Mouse (Mus musculus) ovary, postnatal 10 days (tissue): ENCODE results near the gene Snrpf.

Experiments
- DNase-seq: peaks from one replicate; pipeline ENCODE4 v3.0.0; 2022; ENCODE audit warnings: low spot score

Gene Snrpf

GRCm38 (mm10) chr10:93589281-93589848, at the start of gene Snrpf:
TSS of gene Snrpf (minus strand) at chr10:93589706.
- peak; percentile 92 for DNase-seq

- no peak for DNase-seq
These were observed 46.4 kb upstream of the Snrpf start for GRCm38 (mm10) chr10:93635941-93636340.

- no peak for DNase-seq
These were observed 44.5 kb upstream of the Snrpf start for GRCm38 (mm10) chr10:93633971-93634370.

GRCm38 (mm10) chr10:93633563-93633962, 44.1 kb upstream of the Snrpf start:
- DNase-seq: no peak

- DNase-seq: no peak
These were observed 42.6 kb upstream of the Snrpf start for GRCm38 (mm10) chr10:93632086-93632485.

GRCm38 (mm10) chr10:93630310-93630709, 40.8 kb upstream of the Snrpf start:
- no peak for DNase-seq

DNA sequence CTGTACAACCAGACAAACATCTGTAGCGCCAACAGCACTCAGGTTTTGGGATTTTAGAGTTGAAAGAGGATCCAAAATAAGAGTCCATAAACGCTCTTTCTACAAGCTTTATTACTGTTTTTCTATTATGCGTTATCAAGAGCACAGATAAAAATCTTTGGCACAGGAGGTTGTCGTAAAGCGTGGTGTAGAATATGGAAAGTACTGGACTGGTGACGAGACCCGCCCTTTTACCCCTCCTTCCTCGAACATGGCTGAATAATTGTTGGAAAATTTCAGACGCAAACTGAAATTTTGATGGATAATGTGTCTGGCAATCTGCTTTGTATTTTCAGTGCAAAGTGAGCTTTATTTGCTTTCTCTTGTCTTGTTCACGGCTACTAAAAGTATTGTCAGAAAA, 34.6 kb upstream of the Snrpf start:
- DNase-seq: no peak

DNA sequence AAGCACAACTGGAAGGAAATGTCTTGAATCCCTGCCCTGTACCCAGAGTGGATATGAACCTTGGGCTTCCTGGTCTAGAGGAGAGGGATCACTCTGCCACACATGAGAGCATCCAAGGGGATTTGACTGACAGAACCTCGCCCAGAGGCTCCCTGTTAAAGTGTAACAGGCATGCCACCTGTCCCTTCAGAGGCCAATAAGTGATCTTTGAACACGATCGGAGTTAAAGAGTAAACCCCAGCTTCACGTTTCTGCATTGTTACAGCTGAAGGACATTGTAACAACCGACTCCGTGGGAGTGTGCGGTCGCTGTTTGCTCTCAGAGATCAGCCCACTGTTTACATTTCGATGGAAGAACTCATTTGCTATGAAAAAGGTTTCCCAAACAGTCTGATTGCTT, 34.2 kb upstream of the Snrpf start:
- no peak for DNase-seq

DNA sequence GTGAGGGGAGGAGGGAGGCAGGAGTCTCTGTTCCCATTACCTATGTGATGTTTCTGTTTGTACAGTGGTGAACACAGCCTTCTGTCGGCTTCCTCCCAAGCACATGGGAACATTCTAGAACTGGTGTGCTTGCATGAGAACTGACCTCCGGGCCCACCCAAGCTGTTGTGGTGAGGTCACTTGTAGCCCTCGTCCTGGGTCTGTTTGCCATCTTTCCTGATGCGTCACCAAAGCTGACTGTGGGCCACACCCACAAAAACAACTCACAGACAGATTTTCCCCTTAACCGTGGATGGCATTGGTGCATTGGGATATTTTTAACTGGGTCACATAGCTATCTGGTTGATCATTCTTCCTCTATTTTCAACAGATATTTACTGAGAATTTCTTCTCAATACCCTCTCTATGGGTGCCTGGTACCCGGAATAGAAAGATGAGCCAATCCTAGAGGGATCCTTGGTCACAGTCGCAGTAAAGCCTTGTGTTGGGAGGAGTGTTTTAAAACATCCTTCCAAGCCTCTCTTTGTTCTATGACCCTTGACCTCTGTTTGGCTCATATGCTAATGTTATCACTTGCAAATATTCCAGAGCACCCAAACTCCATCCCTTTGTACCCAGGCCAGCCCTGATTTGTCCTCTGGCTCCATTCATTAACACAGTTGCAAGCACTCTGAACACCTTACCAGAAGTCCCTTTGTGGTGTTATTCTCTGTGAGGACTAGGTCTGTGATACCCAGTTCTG, 31.1 kb upstream of the Snrpf start:
- DNase-seq: no peak

GRCm38 (mm10) chr10:93614850-93615249, 25.3 kb upstream of the Snrpf start:
- DNase-seq: no peak

GRCm38 (mm10) chr10:93611419-93612007, 22.0 kb upstream of the Snrpf start:
- no peak for DNase-seq

- no peak for DNase-seq
These were observed 21.4 kb upstream of the Snrpf start for GRCm38 (mm10) chr10:93610896-93611295.

- DNase-seq: no peak
These were observed 19.7 kb upstream of the Snrpf start for GRCm38 (mm10) chr10:93609236-93609635.

DNA sequence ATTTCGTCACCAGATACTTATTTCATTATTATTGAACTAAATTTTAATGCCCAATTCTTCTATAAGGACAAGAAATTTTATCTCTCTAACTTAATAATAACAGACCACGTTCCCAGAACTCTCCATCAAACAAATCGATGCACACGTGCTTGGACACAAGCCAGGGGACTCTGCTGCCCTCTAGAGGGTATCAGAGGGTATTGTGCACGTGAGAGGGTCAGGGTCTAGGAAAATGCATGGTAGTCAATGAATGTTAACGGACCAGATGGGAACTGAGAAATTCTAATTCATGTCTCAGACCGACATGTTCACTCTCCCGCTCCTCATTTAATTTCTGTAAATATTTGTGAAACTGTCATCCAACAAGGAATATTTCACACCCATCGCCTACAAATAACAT, 18.5 kb upstream of the Snrpf start:
- no peak for DNase-seq

GRCm38 (mm10) chr10:93606326-93606725, 16.8 kb upstream of the Snrpf start:
- no peak for DNase-seq

DNA sequence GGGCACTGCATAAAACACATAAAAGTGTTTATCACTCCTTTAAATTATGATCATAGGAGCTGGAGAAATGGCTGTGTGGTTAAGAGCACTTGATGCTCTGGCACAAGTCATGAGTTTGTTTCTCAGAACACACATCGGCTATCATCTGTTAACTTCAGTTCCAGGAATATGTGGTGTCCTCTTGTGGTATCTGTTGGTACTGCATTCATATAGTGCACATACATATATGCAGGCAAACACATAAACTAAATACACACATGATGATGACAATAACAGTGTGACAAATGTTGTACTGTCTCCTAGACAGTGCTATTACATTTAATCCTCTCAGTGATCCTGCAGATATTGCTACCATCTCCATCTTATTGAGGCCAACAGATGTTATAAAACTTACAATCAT, 13.8 kb upstream of the Snrpf start:
- DNase-seq: no peak

GRCm38 (mm10) chr10:93602309-93602708, 12.8 kb upstream of the Snrpf start:
- no peak for DNase-seq

DNA sequence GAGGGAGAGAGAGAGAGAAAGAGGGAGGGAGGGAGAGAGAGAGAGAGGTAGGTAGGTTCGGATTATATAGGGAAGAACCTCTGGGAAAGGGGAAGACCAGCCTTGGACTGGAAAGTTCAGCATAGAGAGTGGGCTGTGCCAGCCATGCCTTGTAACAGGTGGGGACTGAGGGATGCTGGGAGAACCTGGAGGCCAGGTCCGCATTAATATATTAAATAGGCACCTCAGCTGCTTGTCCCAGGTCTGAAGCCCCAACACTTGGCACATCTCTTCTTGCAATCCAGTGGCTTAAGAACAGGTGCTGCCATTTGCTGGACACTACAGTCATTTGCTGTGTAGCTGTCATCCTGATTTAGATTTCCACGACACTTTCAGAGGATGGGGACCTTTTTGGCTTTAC, 7.1 kb upstream of the Snrpf start:
- DNase-seq: no peak

DNA sequence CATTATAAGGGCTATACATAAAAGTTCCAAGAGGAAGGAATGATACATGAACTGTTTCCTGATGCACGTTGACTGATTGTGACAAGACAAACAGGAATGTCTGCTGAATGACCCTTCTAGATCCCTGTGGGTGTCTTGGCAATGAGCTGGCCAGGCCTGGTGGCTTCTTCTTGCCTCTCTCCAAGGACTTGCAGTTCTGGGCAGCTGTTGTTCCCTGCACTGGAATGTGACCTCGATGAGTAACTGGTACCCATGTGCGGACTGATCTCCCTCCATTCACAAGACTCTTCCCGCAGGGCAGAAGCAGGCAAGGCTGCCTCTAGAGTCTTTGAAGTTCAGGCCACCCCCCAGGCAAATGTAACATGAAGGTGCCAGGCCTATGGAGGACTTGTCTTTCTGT, 6.3 kb upstream of the Snrpf start:
- no peak for DNase-seq

- peak; percentile 42 for DNase-seq
These were observed 4.5 kb upstream of the Snrpf start for GRCm38 (mm10) chr10:93594022-93594482.

DNA sequence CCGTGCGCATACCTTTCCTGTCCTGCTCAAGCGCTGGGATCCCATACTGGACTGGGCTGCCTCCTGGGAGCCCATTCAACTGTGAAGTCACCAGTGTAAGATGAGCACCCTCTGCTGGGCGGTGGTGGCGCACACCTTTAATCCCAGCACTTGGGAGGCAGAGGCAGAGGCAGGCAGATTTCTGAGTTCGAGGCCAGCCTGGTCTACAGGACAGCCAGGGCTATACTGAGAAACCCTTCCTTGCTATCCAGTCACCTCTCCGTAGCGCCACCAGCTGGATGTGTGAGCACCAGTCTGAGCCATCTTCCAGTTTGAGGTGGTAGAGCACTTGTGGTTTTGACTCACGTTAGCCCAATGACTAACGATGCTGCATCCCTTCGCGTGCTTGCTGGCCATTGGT, 3.0 kb upstream of the Snrpf start:
- no peak for DNase-seq

DNA sequence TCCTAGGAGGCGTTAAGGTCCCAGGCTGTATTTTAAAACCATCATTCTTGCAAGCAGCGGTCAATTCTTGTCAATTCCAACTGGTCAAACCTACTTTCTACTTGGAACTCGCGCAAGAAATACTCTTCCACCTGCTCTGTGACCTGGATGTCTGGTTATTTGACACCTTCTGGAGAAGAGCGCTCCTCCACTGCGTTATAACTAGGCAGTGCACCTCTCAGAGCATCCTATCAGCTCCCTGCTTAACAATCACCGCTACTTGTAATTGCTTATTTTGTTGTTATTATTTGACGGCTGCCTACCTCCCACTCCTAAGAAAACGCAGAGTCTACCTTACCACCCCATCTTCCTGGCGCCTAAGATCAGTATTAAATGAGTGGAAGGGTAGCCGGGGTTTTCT, 710 bp downstream of the Snrpf start:
- no peak for DNase-seq

GRCm38 (mm10) chr10:93577271-93577886, 12.1 kb downstream of the Snrpf start:
- DNase-seq: peak; percentile 10
